Mouse (Mus musculus) thymus, postnatal 36 days (tissue): ENCODE data around the gene Wnt10b.
"Not testable (repeated sequence)": the region's sequence is repeated elsewhere in the genome, so short reads cannot be mapped to it uniquely, and the experiment has no call there.

Source experiments
- DNase-seq, 2 experiments: peaks; one replicate each; pipeline ENCODE4 v3.0.0; 2022; ENCODE audit warnings: mixed read lengths in 2 of 2

Wnt10b gene

GRCm38 (mm10) chr15:98777762-98778161 is at the start of gene Wnt10b:
TSS of gene Wnt10b (minus strand) at chr15:98778150.
- peak in 1 of 2 experiments; percentile 34 for DNase-seq

GRCm38 (mm10) chr15:98827611-98828011 is 49.7 kb upstream of the Wnt10b start:
- no peak for DNase-seq

DNA sequence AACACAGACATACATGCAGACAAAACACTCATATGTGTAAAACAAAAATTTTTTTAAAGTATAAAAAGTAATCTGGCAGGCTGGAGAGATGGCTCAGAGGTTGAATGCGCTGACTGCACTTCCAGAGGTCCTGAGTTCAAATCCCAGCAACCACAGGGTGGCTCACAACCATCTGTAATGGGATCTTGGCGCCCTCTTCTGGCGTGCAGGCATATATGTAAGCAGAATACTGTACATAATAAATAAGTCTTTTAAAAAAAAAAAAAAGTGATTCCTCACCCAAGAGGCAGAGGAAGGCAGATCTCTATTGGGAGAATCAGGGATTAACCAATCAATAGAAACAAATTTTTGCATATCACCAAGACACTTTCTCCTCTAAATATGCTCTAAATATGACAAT is 45.5 kb upstream of the Wnt10b start:
- DNase-seq, result peak in 1 of 2 experiments; percentile 41

GRCm38 (mm10) chr15:98822147-98822546 is 44.2 kb upstream of the Wnt10b start:
- no peak for DNase-seq

DNA sequence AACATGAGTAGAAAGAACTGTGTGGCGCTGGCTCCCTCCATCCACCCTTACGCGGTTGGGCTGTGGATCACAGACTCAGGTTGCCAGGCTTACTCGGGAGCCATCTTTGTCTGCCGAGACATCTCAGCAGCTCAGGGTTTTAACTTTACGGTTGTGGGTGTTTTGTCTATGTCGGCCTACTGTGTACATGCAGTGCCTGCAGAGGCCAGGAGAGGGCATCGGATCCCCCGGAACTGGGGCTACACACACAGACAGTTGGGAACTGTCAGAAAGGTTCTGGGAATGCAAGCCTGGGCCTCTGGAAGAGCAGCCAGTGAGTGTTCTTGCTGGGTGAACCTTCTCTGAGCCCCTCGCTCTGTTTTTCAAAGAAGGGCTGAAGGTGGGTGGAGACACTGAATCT is 43.5 kb upstream of the Wnt10b start:
- peak; percentile 53 to 56 for DNase-seq

DNA sequence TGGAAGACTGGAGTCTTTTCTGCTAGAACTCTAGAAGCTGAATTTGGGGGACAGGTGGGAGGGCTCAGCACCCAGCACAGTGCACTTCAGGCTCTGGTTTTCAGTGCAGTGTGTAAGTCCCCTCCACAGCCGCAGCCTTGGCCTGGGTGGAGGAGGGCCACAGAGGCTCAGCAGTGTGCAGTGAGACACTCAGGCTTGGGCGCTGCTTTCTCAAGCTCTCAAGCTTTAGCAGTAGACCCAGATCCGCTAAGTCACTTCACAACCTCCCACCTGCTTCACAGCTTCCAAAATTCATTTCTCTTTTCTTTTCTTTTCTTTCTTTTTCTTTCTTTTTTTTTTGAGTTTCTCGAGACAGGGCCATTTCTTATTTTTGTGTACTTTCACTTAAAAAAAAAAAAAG is 43.0 kb upstream of the Wnt10b start:
- no peak for DNase-seq

GRCm38 (mm10) chr15:98818171-98818570 is 40.2 kb upstream of the Wnt10b start:
- no peak for DNase-seq

- DNase-seq, result no peak
Observed at GRCm38 (mm10) chr15:98812741-98813424, 34.9 kb upstream of the Wnt10b start.

DNA sequence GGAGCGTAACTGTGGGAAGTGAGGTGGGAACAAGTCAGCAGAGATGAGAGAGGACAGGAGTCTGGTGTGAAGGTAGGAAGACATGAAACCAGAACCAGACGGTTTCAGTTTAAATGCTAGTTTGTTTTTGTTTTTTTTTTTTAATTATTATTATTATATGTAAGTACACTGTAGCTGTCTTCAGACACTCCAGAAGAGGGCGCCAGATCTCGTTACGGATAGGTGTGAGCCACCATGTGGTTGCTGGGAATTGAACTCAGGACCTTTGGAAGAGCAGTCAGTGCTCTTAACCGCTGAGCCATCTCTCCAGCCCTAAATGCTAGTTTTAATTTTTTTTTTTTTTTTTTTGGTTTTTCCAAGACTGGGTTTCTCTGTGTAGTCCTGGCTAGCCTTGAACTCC is 32.3 kb upstream of the Wnt10b start:
- not testable (repeated sequence) for DNase-seq

DNA sequence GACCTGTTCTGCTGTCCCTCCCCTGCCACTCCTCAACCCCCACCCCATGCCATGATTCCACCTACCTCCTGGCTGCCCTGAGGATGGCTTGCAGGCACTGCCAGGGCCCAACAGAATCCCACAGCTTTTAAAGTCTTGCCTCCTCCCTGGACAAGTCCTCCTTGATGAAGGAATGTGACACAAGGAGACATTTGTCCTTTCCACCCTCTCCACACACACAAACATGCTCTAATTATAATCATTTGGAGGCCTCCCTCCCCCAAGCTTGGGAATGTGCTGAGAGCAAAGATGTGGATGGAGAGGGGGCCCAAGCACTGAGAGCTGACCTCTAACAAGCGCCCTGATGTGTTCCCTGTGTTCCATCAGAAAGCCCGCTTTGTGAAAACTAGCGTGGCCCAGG is 31.4 kb upstream of the Wnt10b start, which contains the start of gene Ddn:
Gene Ddn, minus strand, starts transcription at position 101 of the 400 bp plus-strand sequence.
- DNase-seq, result no peak

DNA sequence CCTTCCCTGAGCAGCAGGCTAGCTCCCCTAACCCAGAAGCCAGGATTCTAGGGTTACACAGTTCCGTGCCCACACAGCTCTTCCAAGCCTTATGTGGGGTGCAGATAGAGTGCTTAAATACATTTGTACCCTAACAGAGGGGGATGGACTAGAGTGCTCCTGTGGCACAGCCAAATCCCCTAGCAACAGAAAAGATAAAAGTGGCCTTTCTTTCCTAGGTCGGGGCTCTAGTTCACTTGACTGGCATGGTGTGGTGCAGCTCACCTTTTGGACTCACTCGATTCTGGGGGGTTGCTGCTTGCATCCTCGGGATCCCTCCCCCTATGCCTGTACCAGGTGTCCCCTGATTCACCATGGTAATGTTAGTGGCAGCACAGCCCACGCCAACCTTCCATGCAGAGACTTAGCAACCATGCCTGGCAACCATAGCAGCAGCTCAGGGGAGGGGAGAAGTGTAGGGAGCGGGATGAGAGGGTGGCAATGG is 30.7 kb upstream of the Wnt10b start:
- no peak for DNase-seq

DNA sequence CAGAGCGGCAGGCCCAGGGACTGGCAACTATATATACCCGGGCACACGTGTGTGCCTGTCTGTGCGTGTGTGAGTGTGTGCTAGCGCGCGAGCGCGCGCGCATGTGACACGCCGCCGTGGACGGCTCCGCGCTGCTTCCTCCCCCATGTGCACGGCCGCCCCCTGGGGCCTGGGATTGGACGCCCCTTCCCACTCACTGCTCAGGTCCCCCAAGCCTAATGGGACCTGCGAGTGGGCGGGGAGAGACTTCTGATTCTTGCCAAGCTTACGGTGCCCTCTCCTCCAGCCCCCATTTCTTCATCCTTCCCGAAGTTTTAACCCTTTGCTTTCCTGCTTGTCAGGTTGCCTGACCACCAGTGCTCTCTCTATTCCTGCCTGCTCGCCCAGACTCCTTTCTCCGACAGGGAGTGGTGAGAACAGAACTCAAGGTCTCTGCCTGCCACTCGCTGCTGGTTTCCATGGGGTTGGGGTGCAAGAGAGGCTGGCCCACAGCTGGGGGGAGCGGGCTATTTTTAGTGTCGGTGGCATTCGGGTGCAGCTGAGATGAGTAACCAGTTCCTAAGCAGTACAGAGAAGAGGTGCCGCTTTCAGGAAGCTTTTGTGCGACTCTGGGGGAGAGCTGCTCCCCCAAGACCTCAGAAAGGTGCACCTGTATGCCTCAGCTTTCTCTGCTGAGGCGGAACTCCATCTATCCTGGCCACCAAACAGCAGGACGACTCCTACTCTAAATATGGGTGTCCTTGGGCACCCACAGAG is 30.1 kb upstream of the Wnt10b start:
- peak; percentile 66 to 79 for DNase-seq

- DNase-seq, result peak in 1 of 2 experiments; percentile 44
Observed at GRCm38 (mm10) chr15:98806809-98807770, 29.1 kb upstream of the Wnt10b start.

- DNase-seq, result no peak
Observed at GRCm38 (mm10) chr15:98806071-98806808, 28.3 kb upstream of the Wnt10b start.

DNA sequence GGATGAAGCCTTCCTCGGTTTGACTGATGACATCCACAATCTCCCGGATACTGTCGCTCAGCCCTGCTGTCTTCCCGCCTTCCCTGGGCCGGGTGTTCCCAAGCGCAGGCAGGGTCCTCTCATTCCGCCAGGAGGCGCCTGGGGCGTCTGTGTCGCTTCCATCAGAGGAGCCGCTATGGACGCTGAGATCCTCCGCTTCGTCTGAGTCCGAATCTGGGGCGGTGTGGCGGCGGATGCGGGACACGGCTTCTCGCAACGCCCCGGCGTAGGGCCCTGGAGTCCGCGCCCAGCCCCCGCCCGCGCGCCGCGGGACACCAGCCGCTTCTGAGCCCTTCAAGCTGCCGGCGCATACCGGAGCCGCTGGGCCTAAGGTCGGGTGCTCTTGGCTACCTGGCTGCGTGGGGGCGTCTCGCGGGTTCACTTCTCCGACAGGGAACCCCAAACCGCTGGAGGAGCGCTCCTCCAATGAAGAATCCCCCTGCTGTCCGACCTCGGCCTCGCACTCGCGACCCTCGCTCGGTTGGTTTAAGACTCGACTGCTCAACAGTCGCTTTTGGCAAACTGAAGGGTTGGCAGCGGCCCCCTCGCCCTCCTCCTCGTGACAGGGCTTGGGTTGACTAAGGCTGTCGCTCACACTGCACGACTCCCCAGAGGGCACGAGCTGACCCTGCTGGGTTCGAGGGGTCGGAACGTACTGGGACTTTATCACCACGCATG is 27.5 kb upstream of the Wnt10b start:
- peak; percentile 42 to 43 for DNase-seq

DNA sequence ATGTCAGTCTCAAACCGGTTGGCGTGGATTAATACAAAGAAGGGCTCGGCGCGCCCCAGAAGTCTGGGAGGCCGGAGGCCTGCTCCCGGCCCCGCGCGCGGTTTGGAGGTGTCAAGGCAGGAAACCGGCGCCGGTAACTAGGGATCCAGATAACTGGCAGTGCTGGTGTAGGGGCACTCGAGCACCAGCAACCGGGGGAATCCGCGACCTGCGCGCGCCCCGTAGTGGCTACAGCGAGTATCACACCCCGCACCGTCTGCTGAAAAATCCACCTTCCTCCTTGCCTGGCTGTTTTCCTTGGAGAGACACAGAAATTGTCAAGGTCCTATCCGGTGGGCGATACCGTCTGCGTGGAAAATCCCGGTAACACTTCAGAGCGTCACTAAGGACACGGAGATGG is 26.1 kb upstream of the Wnt10b start:
- peak; percentile 76 to 81 for DNase-seq

DNA sequence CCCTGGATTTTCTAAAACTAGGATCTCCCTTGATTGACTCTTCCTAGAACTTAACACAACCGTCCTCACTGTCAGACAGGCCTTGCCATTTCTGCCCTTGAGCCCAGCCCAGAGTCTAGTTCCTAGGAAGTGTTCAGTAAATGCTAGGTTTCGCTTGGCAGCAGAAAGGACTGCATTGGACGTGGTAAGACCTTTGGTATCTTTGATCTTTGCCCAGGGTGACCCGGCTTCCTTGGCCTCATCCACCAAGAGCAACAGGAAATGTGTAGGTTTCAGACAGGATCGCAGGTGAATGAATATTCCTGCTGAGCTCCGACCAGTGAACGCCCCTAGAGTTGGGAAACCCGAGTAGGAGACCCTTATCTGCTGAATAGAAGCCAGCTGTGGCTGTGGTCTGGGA is 25.0 kb upstream of the Wnt10b start:
- DNase-seq, result no peak

DNA sequence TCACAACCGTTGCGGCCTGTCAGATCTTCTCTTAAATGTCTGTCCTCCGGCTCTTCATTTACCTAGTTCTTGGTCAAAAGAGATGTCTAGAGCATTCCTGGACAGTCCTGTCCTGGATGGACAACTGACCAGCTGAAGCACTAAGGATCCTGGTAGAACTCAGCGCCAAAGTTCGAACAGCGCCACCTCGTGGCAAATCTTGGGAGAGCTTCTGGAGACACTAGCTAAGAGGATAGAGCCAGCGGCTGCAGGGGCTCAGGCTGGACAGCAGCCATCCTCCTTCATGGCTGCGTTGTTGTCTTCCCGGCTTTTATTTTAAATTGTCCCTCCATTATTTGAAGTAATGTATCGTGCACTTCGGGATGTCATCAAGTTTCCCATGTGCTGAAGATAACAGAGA is 21.4 kb upstream of the Wnt10b start:
- DNase-seq, result peak; percentile 56 to 69

DNA sequence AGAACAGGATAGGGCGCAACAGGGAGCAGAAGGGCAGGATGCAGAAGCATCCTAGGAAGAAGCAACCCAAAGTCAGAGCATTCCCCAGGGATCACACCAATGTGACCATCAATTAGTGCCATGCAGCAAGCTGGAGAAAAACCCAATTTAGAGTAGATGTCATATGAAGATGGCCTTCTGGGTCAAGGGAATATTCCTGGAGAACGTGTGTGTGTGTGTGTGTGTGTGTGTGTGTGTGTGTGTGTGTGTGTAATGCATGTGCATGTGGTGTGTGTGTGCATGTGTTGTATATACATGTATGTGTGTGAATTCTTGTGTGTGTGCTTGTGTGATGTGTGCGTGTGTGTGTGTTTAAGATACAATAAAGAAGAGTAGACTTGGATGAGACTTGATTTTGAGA is 21.0 kb upstream of the Wnt10b start:
- DNase-seq, result no peak

DNA sequence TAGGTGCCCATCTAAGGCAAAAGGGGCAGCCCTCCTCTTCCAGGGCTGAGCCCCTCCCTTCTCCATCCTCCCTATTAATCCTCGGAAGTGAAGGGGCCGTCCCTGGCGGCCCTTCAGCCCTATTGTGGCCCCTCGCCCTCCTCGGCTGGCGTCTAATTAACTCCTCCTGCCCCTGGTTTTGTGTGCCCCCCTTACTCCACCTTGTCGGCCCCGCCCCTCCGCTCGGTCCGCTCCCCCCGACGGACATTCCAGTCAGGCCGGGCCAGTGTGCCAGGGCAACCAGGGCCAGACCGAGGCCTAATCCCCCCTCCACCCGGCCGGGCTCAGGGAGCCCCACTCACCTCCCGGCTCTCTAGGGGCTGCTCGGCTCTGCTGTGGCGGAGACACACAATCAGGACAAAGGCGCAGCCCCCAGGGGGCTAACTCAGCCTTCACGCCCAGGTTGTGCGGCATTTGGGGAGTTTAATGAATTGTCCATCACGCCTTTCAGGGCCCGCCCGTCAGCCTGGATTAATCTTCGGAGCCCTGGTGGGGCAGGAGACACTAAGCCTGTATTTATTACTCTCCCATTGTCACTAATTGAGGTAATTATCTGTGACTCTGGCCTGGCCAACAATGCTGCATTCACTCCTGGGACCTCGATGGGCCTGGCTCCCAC is 20.0 kb upstream of the Wnt10b start:
- no peak for DNase-seq
